13 mouse cellular contexts compared by ENCODE assay signal in the genomic region with DNA sequence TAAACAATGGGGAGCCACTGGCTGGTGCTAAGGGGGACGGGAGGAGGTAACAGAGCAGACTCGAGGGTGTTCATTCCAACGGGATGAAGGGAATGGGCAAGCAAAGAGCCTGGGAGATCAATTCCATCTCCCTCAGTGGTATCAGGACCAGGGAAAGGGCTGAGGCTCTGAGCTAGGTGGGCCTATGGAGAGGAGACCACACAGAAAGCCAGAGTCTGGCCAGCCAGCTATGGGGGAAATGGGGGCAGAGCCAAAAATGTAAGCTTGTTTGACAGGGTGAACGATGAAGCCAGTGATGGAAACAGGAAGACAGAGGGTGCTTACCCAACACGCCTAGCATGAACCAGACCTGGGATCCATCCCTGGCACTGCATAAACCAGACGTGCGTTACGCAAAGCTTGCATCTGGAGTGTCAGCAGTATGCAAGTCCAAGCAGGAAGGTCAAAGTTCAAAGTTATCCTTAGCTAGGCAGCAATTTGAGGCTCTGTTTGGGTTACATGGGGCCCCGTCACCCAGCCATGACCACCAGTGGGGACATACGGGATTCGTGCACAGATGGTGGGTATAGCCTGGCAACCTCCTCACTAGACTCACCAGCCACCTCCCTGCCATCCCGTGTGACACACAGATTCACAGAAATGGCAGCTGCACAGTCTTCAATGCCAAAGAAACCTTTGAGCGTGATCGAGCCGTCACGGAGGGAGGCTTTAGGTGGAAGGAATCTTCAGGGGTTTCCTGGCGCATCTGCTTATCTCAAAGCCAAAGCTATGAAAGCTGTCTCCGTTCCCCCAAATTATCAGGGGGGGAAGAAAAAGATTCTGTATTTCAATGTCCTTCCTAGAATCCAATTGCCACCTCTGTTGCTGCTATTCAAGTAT.
DNase-seq lines count a peak whose midpoint lies in the region; ATAC-seq and TF ChIP-seq lines count a peak whose summit lies in the region.
"Had no signal": no experiment of that assay in that cellular context is flagged by ENCODE, and none has a peak within 500 bp of the region (broad histone marks: within the 10 kb centered on the region; RNA-seq: fewer than 3 reads in every experiment).

No protein-coding gene starts in this region.

- 73% methylated on average over 18 of the region's 18 CpGs for WGBS in hindbrain, embryonic 13.5 days
- WGBS in hindbrain, embryonic 11.5 days = 75% methylated on average over 18 of the region's 18 CpGs

- no peak for ATAC-seq in hindbrain, embryonic 13.5 days (ENCODE audit: low FRiP score)
- ATAC-seq in hindbrain, embryonic 11.5 days (ENCODE audit: low FRiP score) = no peak
- ATAC-seq in G1E (ENCODE audit: extremely low read depth, insufficient number of reproducible peaks, low FRiP score, poor library complexity, severe bottlenecking) = no peak
- no peak for ATAC-seq in CD4-positive, CD25-positive, alpha-beta regulatory T cell, adult 4 months
- ATAC-seq: Patski had no signal

- H3K27me3 ChIP-seq in hindbrain, embryonic 13.5 days = peaks cover 11% of the 10 kb centered on the region; the same call in 1 of the 2 replicates
- H3K27me3 ChIP-seq in hindbrain, embryonic 11.5 days (ENCODE audit: control insufficient read depth, insufficient read depth, low read length) = no peaks in the 10 kb centered on the region
- no peaks in the 10 kb centered on the region for H3K27me3 ChIP-seq in G1E (ENCODE audit: insufficient read depth, low read length)
- H3K27me3 ChIP-seq: Patski had no signal

- H3K4me3 ChIP-seq in hindbrain, embryonic 13.5 days = no peak overlapping the region
- no peak overlapping the region for H3K4me3 ChIP-seq in hindbrain, embryonic 11.5 days (ENCODE audit: low read depth, low read length)
- H3K4me3 ChIP-seq in G1E (ENCODE audit: low read depth, low read length) = peak overlapping the region; percentile 49; the same call in 1 of the 2 replicates
- H3K4me3 ChIP-seq: embryonic facial prominence, embryonic 15.5 days; heart, adult 2 months had no signal

- H3K4me1 ChIP-seq in hindbrain, embryonic 13.5 days (replicated peaks) = peaks cover 34% of the 10 kb centered on the region
- H3K4me1 ChIP-seq in hindbrain, embryonic 11.5 days (replicated peaks; ENCODE audit: control insufficient read depth, insufficient read depth, low read length) = no peaks in the 10 kb centered on the region
- H3K4me1 ChIP-seq in G1E (ENCODE audit: insufficient read depth, low read depth, low read length) = peaks cover 94% of the 10 kb centered on the region

- TF ChIP-seq CTCF in G1E (IDR thresholded peaks at IDR 0.05; ENCODE audit: low read depth, low read length) = no peak

- peak overlapping the region; percentile 30; the same call in 1 of the 2 replicates for H3K27ac ChIP-seq in hindbrain, embryonic 13.5 days
- no peak overlapping the region for H3K27ac ChIP-seq in hindbrain, embryonic 11.5 days (ENCODE audit: low read depth, low read length)
- H3K27ac ChIP-seq: embryonic facial prominence, embryonic 15.5 days; heart, adult 2 months had no signal

- no peaks in the 10 kb centered on the region for H3K9me3 ChIP-seq in hindbrain, embryonic 13.5 days
- H3K9me3 ChIP-seq in hindbrain, embryonic 11.5 days (ENCODE audit: control insufficient read depth, low read length) = no peaks in the 10 kb centered on the region
- H3K9me3 ChIP-seq in G1E (replicated peaks) = no peaks in the 10 kb centered on the region
- H3K9me3 ChIP-seq: embryonic facial prominence, embryonic 15.5 days had no signal

- no peak overlapping the region for H3K4me2 ChIP-seq in hindbrain, embryonic 13.5 days
- no peak overlapping the region for H3K4me2 ChIP-seq in hindbrain, embryonic 11.5 days (replicated peaks; ENCODE audit: low read depth, low read length)
- H3K4me2 ChIP-seq: embryonic facial prominence, embryonic 15.5 days had no signal

- 0 out of 2 replicates have a peak, but pooled peaks cover 2% of the 10 kb centered on the region for H3K36me3 ChIP-seq in hindbrain, embryonic 13.5 days
- no peaks in the 10 kb centered on the region for H3K36me3 ChIP-seq in hindbrain, embryonic 11.5 days (ENCODE audit: control insufficient read depth, insufficient read depth, low read length)
- no peaks in the 10 kb centered on the region for H3K36me3 ChIP-seq in G1E (replicated peaks)
- H3K36me3 ChIP-seq: embryonic facial prominence, embryonic 15.5 days had no signal

- no peak for DNase-seq in hindbrain, embryonic 11.5 days (ENCODE audit: low spot score)
- DNase-seq in G1E (ENCODE audit: low spot score) (no peak), liver (peak; percentile 40)
- DNase-seq in lung, postnatal 14 days = peak; percentile 36
- no peak for DNase-seq in adrenal gland, postnatal 4 days (ENCODE audit: low spot score in 2 of 2)
- DNase-seq in urinary bladder, postnatal 14 days (ENCODE audit: low spot score) = no peak
- DNase-seq: heart, adult 2 months; heart, postnatal 14 days; thymus, postnatal 25 days had no signal

- no peak overlapping the region for H3K9ac ChIP-seq in hindbrain, embryonic 13.5 days
- no peak overlapping the region; the same call in 1 of the 2 replicates for H3K9ac ChIP-seq in hindbrain, embryonic 11.5 days (ENCODE audit: low read depth, low read length)
- H3K9ac ChIP-seq: embryonic facial prominence, embryonic 15.5 days had no signal

Comparison
In these comparisons a context has a peak if more than half of its experiments do, and no peak if none do; other contexts are left out.
1. DNase-seq: peak in liver (single experiment) and lung, postnatal 14 days (single experiment); none in hindbrain, embryonic 11.5 days (single experiment), G1E (single experiment), adrenal gland, postnatal 4 days (0 of 2) and urinary bladder, postnatal 14 days (single experiment).